Mouse (Mus musculus): Measurements from ENCODE around the gene Rbfox3. TPM values are rescaled to one million over a fixed set of nuclear protein-coding genes. Genes with fewer than 3 reads are reported as not detected.
A peak's percentile ranks its signal among the peaks of the same experiment; 100 is the strongest.

Rbfox3 gene
- polyA plus RNA-seq, 1 experiment from 2014 or later = 1.1 TPM

GRCm38 (mm10) chr11:118479776-118480175 is 431.6 kb downstream of the Rbfox3 start:
- Histone ChIP-seq H3K27ac (ENCODE audit: low read depth, low read length) (no peak overlapping the region), H3K9ac (ENCODE audit: low read depth, low read length) (no peak overlapping the region), H3K4me1 (replicated peaks; ENCODE audit: control insufficient read depth, insufficient read depth, low read length) (peaks cover 9% of the 10 kb centered on the region; the same call in 1 of the 2 replicates), H3K9me3 (ENCODE audit: control insufficient read depth, low read length) (no peaks in the 10 kb centered on the region), H3K27me3 (replicated peaks; ENCODE audit: control insufficient read depth, insufficient read depth, low read length) (no peaks in the 10 kb centered on the region), H3K36me3 (ENCODE audit: control insufficient read depth, insufficient read depth, low read length) (peaks cover 7% of the 10 kb centered on the region; the same call in 1 of the 2 replicates), H3K4me3 (ENCODE audit: low read depth, low read length) (no peak overlapping the region), H3K4me2 (no peak overlapping the region)
- 82% methylated on average over 12 of the region's 12 CpGs for WGBS
- ATAC-seq (replicated peaks; ENCODE audit: low FRiP score) (no peak), DNase-seq (ENCODE audit: low spot score) (no peak)

DNA sequence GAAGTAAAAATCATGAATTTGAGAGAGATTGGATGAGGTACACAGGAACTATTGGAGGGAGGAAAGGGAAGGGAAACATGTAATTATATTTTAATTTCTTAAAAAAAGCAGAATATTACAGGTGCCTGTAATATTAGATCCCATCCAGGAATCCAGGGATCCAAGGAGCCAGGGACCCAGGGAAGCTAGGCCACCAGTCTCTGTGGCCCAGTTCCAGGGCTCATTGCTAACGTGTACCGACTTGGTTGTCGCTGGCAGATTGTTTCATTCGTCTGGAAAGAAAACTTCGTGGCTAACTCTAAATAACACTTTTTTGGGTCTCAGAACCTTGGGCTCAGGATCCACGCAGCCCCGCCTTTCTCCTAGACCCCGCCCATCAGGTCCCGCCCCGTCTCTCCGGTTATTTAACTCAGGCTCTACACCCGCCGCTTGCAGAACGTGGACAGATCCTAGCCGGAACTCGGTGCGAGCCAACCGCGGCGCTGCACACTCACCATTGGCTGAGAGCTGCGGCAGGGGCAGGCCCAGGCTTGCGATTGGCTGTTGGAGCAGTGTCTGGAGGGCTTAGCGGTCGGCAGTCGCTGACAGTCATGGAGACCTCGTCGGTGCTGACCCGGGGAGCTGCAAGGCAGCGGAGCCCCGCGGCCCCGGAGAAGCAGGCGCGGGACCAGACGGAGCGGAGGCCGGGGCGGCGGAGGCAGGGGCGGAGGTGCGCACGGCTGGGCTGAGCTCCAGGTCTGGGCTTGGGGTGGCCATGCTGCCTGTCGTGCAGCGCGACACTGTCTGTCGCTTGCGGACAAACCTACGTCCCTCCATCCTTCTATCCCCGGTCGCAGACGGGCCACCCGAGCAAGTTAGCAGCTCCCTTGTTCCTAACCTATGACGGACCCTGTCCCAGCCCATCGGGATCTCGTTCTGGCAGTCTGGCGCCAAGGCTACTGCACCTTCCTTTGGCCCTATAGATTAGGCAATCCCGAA is 434.7 kb downstream of the Rbfox3 start, which contains the start of gene Engase:
Engase (plus strand) TSS at position 434 of the 978 bp plus-strand sequence.
- H3K9me3 ChIP-seq (ENCODE audit: control insufficient read depth, low read length) = no peaks in the 10 kb centered on the region
- DNase-seq (ENCODE audit: low spot score) = peak; percentile 95
- H3K27me3 ChIP-seq (replicated peaks; ENCODE audit: control insufficient read depth, insufficient read depth, low read length) = no peaks in the 10 kb centered on the region
- peaks cover 19% of the 10 kb centered on the region; the same call in 1 of the 2 replicates for H3K4me1 ChIP-seq (replicated peaks; ENCODE audit: control insufficient read depth, insufficient read depth, low read length)
- peak within 1 kb of the TSS; percentile 85 for H3K4me2 ChIP-seq
- peak within 1 kb of the TSS; percentile 17; the same call in 1 of the 2 replicates for H3K27ac ChIP-seq (ENCODE audit: low read depth, low read length)
- H3K36me3 ChIP-seq (ENCODE audit: control insufficient read depth, insufficient read depth, low read length) = peaks cover 2% of the 10 kb centered on the region; the same call in 1 of the 2 replicates
- H3K4me3 ChIP-seq (ENCODE audit: low read depth, low read length) = peak within 1 kb of the TSS; percentile 81
- under 1% methylated on average over 56 of the region's 57 CpGs for WGBS
- H3K9ac ChIP-seq (ENCODE audit: low read depth, low read length) = peak within 1 kb of the TSS; percentile 83
- peak; percentile 99 for ATAC-seq (replicated peaks; ENCODE audit: low FRiP score)

DNA sequence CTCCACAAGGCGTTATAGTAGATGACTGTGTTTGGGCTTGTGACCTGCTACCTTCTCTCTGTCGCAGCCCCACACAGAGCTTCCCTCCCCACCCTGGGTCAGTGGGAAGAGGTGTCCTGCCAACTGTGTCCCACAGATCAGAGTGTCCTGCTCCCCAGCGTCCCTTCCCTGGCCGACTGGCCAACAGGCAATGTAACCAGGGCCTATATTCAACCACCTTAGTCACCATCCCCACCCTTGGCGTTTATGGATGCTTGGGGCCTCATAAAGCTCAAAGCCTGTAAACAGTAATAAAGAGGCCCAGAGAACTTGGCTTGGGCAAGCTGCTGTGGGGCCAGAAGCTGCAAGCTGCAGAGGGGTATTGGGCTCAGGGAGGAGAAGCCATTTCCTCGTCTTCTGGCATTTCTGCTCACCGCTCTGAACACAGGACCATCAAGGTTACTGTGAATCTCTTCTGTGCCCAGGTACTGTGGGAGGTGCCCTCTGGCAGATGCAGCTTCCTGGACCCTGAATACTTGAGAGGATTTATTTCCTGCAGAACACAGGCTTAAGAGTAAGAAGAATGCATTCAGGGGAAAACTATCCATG is 435.8 kb downstream of the Rbfox3 start:
- peaks cover 26% of the 10 kb centered on the region for H3K4me1 ChIP-seq (replicated peaks; ENCODE audit: control insufficient read depth, insufficient read depth, low read length)
- no peak overlapping the region for H3K4me3 ChIP-seq (ENCODE audit: low read depth, low read length)
- DNase-seq (ENCODE audit: low spot score) (no peak), ATAC-seq (replicated peaks; ENCODE audit: low FRiP score) (no peak)
- no peaks in the 10 kb centered on the region for H3K27me3 ChIP-seq (replicated peaks; ENCODE audit: control insufficient read depth, insufficient read depth, low read length)
- H3K9ac ChIP-seq (ENCODE audit: low read depth, low read length) = no peak overlapping the region
- peaks cover 2% of the 10 kb centered on the region; the same call in 1 of the 2 replicates for H3K36me3 ChIP-seq (ENCODE audit: control insufficient read depth, insufficient read depth, low read length)
- WGBS = 79% methylated on average over 7 of the region's 7 CpGs
- H3K4me2 ChIP-seq = no peak overlapping the region
- no peaks in the 10 kb centered on the region for H3K9me3 ChIP-seq (ENCODE audit: control insufficient read depth, low read length)
- no peak overlapping the region for H3K27ac ChIP-seq (ENCODE audit: low read depth, low read length)

- ATAC-seq (replicated peaks; ENCODE audit: low FRiP score) (no peak), DNase-seq (ENCODE audit: low spot score) (no peak)
- Histone ChIP-seq H3K36me3 (ENCODE audit: control insufficient read depth, insufficient read depth, low read length) (no peaks in the 10 kb centered on the region), H3K4me2 (peak overlapping the region; percentile 6), H3K27ac (ENCODE audit: low read depth, low read length) (0 out of 2 replicates have a peak overlapping the region, but pooled peaks have one; percentile 10), H3K27me3 (replicated peaks; ENCODE audit: control insufficient read depth, insufficient read depth, low read length) (no peaks in the 10 kb centered on the region), H3K9me3 (ENCODE audit: control insufficient read depth, low read length) (no peaks in the 10 kb centered on the region), H3K9ac (ENCODE audit: low read depth, low read length) (no peak overlapping the region), H3K4me1 (replicated peaks; ENCODE audit: control insufficient read depth, insufficient read depth, low read length) (peaks cover 34% of the 10 kb centered on the region), H3K4me3 (ENCODE audit: low read depth, low read length) (no peak overlapping the region)
- 51% methylated on average over 6 of the region's 6 CpGs for WGBS
Measured at GRCm38 (mm10) chr11:118473842-118474500, 437.4 kb downstream of the Rbfox3 start.

DNA sequence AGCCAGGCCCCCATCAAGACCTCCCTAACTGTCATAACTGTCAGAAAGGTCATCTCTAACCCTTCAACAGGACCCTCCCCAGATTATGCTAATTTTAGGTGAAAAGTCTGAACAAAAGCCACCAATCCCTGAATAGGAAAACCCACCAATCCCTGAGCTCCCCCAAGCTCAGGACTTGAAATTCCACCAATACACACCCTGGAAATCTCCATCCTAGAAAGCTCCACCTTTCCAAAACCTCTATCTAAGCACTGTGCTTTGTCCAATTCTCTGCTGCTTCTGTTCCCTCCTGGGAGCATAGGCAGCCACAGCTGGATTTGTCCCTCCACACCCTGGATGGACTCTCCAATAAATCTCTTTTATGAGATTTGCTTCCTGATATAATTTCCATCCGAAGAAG is 438.2 kb downstream of the Rbfox3 start:
- Histone ChIP-seq H3K9ac (ENCODE audit: low read depth, low read length) (no peak overlapping the region), H3K4me1 (replicated peaks; ENCODE audit: control insufficient read depth, insufficient read depth, low read length) (peaks cover 34% of the 10 kb centered on the region), H3K4me2 (peak overlapping the region; percentile 6; the same call in 1 of the 2 replicates), H3K27ac (ENCODE audit: low read depth, low read length) (no peak overlapping the region), H3K4me3 (ENCODE audit: low read depth, low read length) (no peak overlapping the region), H3K36me3 (ENCODE audit: control insufficient read depth, insufficient read depth, low read length) (no peaks in the 10 kb centered on the region), H3K27me3 (replicated peaks; ENCODE audit: control insufficient read depth, insufficient read depth, low read length) (no peaks in the 10 kb centered on the region), H3K9me3 (ENCODE audit: control insufficient read depth, low read length) (no peaks in the 10 kb centered on the region)
- WGBS = 85% methylated on average over 1 of the region's 1 CpGs
- no peak for DNase-seq (ENCODE audit: low spot score)
- no peak for ATAC-seq (replicated peaks; ENCODE audit: low FRiP score)

GRCm38 (mm10) chr11:118471676-118472075 is 439.7 kb downstream of the Rbfox3 start:
- Histone ChIP-seq H3K9ac (ENCODE audit: low read depth, low read length) (no peak overlapping the region), H3K4me3 (ENCODE audit: low read depth, low read length) (no peak overlapping the region), H3K36me3 (ENCODE audit: control insufficient read depth, insufficient read depth, low read length) (no peaks in the 10 kb centered on the region), H3K27me3 (replicated peaks; ENCODE audit: control insufficient read depth, insufficient read depth, low read length) (no peaks in the 10 kb centered on the region), H3K9me3 (ENCODE audit: control insufficient read depth, low read length) (no peaks in the 10 kb centered on the region), H3K27ac (ENCODE audit: low read depth, low read length) (no peak overlapping the region), H3K4me2 (no peak overlapping the region), H3K4me1 (replicated peaks; ENCODE audit: control insufficient read depth, insufficient read depth, low read length) (peaks cover 29% of the 10 kb centered on the region)
- WGBS = 91% methylated on average over 13 of the region's 13 CpGs
- no peak for DNase-seq (ENCODE audit: low spot score)
- ATAC-seq (replicated peaks; ENCODE audit: low FRiP score) = no peak

DNA sequence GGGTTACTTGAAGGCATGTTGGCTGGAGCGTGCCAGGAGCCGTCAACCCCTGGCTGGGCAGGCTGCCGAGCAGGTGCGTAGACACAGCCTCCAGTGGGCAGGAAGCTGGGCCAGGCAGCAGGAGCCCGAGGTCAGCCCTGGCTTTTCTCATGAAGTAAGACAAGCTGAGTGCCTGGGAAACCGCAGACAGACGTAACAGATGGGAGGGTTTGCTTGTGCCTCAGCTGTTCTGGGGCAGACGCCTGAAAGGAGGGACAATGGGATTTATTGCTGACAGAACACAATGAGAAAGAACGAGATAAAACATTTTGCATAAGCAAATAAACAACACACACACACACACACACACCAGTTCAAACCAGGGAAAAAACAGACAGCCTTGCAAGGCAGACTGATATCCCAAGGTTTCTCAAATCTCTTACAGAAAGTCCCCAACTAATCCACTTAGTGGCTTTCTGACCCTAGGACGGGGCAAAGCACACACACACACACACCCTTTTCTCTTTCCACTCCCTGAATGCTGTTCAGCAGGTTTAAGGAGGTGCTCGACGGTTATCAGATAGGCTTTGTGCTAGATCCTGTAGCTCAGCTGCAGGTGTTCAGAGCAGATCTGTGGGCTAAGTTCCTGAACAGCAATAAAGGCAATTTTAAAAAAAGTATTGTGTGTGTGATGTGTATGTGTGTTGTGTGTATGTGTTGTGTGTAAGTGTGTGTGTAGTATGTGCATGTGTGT is 441.0 kb downstream of the Rbfox3 start:
- Histone ChIP-seq H3K27me3 (replicated peaks; ENCODE audit: control insufficient read depth, insufficient read depth, low read length) (no peaks in the 10 kb centered on the region), H3K27ac (ENCODE audit: low read depth, low read length) (peak overlapping the region; percentile 54; the same call in 1 of the 2 replicates), H3K9me3 (ENCODE audit: control insufficient read depth, low read length) (no peaks in the 10 kb centered on the region), H3K4me3 (ENCODE audit: low read depth, low read length) (no peak overlapping the region), H3K4me1 (replicated peaks; ENCODE audit: control insufficient read depth, insufficient read depth, low read length) (peaks cover 29% of the 10 kb centered on the region), H3K4me2 (no peak overlapping the region; the same call in 1 of the 2 replicates), H3K36me3 (ENCODE audit: control insufficient read depth, insufficient read depth, low read length) (no peaks in the 10 kb centered on the region), H3K9ac (ENCODE audit: low read depth, low read length) (peak overlapping the region; percentile 17; the same call in 1 of the 2 replicates)
- 29% methylated on average over 12 of the region's 12 CpGs for WGBS
- ATAC-seq (replicated peaks; ENCODE audit: low FRiP score) = peak; percentile 84
- no peak for DNase-seq (ENCODE audit: low spot score)

All from liver, embryonic 11.5 days (tissue).